Mouse (Mus musculus) gastrocnemius, postnatal 14 days (tissue): Measurements from ENCODE around the gene Rab4b. TPM values are rescaled to one million over a fixed set of nuclear protein-coding genes. Genes with fewer than 3 reads are reported as not detected.

ENCODE experiments used
- DNase-seq: peaks from one replicate; pipeline ENCODE4 v3.0.0; 2021; ENCODE audit warnings: mixed read lengths
- intact Hi-C: fragments of 180-260 bp; cut with DNase I; formaldehyde crosslinking; loops from one replicate; pipeline ENCODE4 v1.15.1; 2025; ENCODE audit warnings: low total_unique reads
- total RNA-seq, 2 experiments: library from RNA; stranded (reverse); gene quantifications; 2 replicates each; pipeline ENCODE4 v1.2.3; 2021

Gene Rab4b
- total RNA-seq, 2 experiments from 2014 or later = 19.7 to 20.0 TPM

DNA sequence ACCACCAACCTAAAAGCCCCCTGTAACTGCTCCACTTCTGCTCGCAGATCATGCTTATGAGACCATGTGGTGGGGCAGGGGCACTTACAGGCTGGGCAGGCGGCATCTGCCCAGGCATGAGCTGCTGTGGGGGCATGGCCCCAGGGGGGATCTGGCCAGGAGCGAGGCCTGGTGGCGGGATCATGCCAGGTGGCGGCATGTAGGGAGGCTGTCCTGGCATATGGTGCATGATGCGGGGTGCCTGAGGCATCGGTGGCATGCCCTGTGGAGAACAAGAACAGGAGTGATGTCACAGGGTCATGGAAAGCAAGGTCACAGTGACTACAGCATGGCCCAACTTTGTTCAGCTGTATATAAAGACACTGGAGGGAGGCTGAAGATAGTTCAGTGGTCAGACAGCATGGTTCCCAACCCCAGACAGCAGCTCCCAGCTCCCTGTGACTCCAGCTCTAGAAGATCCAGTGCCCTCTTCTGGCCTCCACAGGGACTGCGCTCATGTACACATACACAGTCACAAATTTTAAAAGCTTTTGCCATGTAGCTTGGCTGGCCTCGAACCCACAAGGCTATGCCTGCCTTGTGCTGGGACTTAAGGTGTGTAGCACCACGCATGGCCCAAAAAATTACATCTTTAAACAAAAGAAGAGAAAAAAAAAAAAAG lies 10.7 kb upstream of the Rab4b start:
- DNase-seq = no peak
- intact Hi-C loops = no loop called here

GRCm38 (mm10) chr7:27185986-27186385 lies 7.3 kb upstream of the Rab4b start:
- intact Hi-C loops = no loop called here
- no peak for DNase-seq

- DNase-seq = no peak
Measured at GRCm38 (mm10) chr7:27184964-27185363, 6.3 kb upstream of the Rab4b start.

DNA sequence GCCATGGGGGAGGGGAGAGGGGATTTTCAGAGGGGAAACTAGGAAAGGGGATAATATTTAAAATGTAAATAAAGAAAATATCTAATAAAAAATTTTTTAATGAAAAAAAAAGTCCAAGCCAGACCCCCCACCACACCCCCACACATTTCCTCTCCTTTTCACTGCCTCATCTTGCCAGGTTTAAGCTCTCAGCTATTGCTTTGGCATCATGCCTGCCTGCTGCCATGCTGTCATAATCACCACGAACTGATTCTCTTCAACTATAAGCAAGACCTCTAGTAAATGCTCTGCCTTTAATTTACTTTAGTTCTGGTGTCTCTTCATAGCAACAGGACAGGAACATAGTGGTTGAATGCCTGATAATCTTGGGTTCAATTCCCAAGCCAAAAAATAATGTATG lies 3.8 kb upstream of the Rab4b start:
- DNase-seq = no peak
- intact Hi-C loops = no loop called here

More at GRCm38 (mm10) chr7:27184964-27185363, 6.3 kb upstream of the Rab4b start:
- intact Hi-C loops = no loop called here

DNA sequence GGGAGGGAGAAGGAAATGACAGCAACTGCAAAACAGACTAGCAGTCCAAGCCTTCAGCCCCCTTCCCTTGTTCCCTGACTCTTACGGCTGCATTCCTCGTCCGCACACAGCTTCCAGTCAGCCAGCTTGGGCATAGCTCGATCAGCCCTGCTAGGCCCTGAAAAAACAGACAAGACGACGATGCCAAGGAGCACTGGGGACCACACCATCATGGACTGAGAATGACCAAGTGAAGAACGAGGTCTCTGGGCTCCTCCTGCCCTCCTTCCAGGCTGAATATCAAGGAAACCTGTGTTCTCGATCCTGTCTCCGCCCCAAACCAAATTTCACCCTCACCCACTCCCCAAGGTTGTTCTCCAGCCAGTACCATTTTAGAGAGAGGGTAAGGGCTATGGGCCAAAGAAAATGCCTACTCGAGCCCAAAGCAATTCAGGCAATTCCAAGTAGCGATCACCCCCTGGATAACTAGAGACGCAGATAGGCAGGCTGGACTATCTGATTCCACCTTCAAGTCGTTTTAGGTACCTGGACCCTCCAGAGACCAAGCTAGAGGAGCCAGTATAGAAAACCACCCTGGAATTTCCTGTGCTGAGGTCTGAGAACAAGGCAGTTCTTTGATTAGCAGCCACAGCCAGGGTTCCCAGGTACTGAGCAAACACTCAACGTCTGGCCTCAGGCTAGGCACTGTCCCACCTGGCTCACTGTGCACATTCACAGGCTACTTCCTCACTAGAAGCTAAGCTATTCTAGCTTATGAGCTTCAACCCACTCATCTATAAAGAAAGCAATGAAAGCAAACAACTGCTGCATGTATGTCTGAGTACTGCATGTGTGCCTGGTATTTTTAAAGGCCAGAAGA lies 2.4 kb upstream of the Rab4b start, which contains the start of the genes Gm21983 and Mia:
Gm21983 (minus strand) TSS at position 250 of the 859 bp plus-strand sequence.
Mia (minus strand) TSS at position 321 of the 859 bp plus-strand sequence.
- intact Hi-C loops = no loop called here
- no peak for DNase-seq

- peak; percentile 74 for DNase-seq
- intact Hi-C loops = no loop called here
Measured at GRCm38 (mm10) chr7:27180036-27180435, 1.3 kb upstream of the Rab4b start.

DNA sequence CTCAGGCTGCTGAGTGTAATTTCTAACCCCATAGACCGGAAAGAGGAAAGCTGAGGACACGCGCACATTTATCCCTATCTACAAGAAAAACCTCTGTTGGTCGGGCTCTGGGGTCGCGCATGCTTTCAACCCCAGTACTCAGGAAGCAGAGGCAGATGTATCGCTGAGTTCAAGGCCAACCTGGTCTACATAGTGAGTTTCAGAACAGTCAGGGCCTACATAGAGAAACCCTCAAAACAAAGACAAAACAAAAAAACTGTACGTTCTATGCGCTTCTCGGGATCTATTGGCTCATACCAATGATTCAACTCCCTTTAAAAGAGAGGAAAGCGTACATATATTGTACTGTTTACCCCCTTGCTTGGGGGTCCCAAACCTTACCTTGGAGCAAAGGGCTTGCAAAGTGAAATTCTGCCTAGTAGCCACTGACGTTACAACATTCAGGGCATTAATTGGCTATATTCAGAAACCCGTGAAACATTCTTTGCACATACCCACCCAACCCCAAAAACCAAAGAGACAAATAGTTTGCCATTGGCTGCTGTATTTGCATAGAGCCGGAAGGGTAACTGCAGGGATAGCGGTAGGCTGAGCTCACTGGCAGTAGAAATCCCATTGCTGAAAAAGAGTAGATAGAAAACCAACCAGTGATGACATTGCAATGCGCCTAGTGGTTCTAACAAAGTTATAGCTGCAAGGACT lies 672 bp upstream of the Rab4b start:
- intact Hi-C loops = no loop called here

DNA sequence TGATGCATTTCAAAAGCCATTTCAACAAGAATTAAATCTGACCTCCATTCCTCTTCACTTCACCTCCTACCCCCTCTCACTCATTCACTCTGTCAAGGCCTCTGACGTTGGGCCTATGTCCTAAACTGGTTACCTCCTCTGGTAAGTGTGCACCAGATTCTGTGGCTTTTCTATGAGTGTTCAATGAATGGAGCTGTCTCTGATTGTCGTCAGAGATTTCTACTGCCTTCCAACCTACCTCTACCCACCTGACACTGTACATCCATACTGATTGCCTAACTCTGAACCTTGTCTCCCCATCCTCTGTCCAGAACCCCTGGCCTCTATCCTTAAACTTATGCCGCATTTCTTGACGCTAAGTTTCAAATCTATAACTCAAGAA lies 763 bp downstream of the Rab4b start:
- DNase-seq = no peak
- intact Hi-C loops = no loop called here

More for the DNA sequence above, 672 bp upstream of the Rab4b start:
- DNase-seq = no peak

GRCm38 (mm10) chr7:27174896-27175295 lies 3.8 kb downstream of the Rab4b start:
- DNase-seq = no peak
- intact Hi-C loops = no loop called here

- intact Hi-C loops = no loop called here
- no peak for DNase-seq
Measured at GRCm38 (mm10) chr7:27174496-27174895, 4.2 kb downstream of the Rab4b start.

DNA sequence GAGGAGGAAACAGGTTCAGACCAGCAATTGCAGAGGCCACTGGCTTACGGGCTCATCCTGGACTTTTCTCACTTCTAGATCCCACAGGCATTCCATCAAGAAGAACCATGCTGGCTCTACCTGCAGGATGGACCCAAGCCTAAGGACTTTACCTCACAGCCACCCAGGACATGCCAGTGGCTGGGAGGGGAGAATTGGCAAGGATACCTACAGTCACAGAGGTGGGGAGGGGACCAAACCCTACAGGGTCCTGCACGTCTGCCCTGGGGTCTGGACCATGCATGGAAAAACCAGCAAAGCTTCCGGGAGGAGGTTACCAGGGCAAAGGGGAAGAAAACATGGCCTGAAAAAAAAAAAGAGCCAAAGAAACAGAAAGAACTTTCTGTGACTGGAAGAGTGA lies 7.7 kb downstream of the Rab4b start:
- no peak for DNase-seq
- intact Hi-C loops = no loop called here

DNA sequence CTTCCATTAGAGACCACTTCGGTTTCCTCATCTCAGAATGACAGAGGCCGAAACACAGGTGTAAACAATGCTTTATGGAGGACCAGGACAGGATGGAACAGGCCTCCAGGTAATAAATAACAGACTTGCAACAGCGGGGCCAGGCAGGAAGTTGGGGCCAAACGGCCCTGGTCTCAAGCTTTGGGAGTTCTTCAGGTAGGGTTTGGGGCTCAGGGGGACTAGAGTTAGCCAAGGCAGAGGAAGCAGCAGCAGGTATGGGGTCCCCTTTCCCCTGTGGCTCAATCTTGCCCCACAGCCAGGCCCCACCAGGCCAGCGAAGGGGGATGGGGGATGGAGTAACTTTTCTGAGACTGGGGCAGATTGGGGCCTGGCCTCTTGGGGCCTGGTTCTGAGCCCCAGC lies 10.3 kb downstream of the Rab4b start:
- intact Hi-C loops = no loop called here

GRCm38 (mm10) chr7:27167475-27168094 lies 11.1 kb downstream of the Rab4b start:
- intact Hi-C loops = no loop called here

More for the DNA sequence above, 10.3 kb downstream of the Rab4b start:
- no peak for DNase-seq

GRCm38 (mm10) chr7:27166614-27167474 lies 11.9 kb downstream of the Rab4b start, which contains the start of gene Egln2:
TSS of gene Egln2 (minus strand) at chr7:27166802.
- peak; percentile 96 for DNase-seq
- intact Hi-C loops = no loop called here

More at GRCm38 (mm10) chr7:27167475-27168094, 11.1 kb downstream of the Rab4b start:
- no peak for DNase-seq

- intact Hi-C loops = no loop called here
- peak; percentile 91 for DNase-seq
Measured at GRCm38 (mm10) chr7:27166229-27166613, 12.5 kb downstream of the Rab4b start.

GRCm38 (mm10) chr7:27165696-27166095 lies 13.0 kb downstream of the Rab4b start:
- intact Hi-C loops = no loop called here
- no peak for DNase-seq

DNA sequence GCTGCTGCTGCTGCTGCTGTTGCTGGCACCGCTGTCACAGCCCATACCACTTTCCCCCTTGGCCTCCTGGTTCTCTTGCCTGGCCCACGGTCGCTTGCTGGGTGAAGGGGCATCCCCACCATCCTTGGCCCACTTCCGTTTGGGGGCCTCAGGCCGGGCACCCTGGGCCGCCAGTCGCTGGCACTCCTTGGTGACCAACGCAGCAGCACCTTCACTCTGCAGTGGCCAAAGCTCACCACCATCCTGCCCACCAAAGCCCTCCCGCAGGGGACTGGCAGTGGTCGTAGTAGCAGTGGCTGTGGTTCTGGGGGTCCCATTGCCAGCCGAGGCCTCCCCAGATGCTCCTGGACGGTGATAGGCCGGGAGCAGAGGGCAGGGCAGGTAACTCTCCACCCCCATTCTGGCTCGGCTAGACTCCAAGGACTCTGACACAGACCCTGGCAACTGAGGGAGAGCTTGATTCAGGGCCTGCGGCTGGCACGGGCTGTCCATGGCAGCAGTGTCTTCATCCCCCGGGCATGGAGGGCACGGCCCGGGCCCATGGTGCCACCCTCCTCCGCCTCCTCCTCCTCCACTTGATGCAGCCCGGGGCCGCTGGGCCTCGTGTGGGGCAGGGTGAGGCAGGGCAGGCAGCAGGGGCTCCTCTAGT lies 13.6 kb downstream of the Rab4b start:
- intact Hi-C loops = no loop called here
- peak; percentile 45 for DNase-seq
